Mouse (Mus musculus): ENCODE measurements around the gene Gm28919. TPM values are rescaled to one million over a fixed set of nuclear protein-coding genes. Genes with fewer than 3 reads are reported as not detected.
"Not testable (repeated sequence)": the region's sequence is repeated elsewhere in the genome, so short reads cannot be mapped to it uniquely, and the experiment has no call there.

Gene Gm28919
- total RNA-seq (2021) = not detected
- long read RNA-seq, experiment 1 = 0 reads
- long read RNA-seq, experiment 2 = 0 reads

DNA sequence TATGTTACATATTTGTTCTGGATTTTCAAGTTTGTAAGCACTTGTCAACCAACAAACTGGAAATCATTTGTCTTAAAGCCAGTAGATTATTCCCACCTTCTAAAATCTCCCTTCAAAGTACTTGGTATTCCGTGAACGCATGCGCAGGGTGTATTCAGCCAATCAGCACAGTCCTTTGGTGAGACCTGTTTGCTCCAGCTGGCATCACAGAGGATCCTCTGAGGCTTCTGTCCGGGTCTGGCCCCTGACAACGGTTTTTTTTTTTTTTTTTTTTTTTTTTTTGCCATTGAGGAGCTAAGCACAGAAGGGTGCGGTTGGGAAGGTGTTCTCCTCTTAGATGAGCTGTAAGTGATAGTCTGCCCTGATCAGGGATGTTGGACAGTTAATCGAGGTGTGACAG is at the start of gene Gm28919:
TSS of gene Gm28919 (plus strand) at position 301 of the 400 bp plus-strand sequence.
- not testable (repeated sequence) for DNase-seq (ENCODE audit: low spot score in 2 of 2)

Other genes with a start within 250 kb of the Gm28919 start
- not detected for gene Gm21719, start 99.3 kb downstream of the Gm28919 start, total RNA-seq (2021)

Data from gastrocnemius, postnatal 4 days (tissue).